Comparison of ENCODE assay signal across 8 mouse cellular contexts in the genomic region with DNA sequence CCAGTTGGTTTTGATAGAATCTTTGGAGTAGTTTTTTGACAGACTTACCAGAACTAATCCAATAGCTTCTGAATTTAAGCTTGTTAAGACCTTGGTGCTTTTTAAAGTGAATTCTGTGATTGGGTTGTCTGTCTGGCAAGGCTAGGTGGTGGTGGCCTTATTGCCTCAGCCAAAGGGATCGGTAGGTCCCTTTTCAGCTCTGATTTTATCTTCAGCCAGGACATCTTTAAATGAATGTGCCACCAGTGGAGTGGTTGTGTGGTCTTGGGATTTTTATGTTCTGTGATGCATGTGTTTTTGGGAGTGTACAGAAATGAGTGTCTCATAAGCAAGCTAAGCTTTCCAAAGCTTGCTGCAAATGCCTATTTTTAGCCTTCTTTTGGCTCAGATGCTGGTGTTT. TPM values are rescaled to one million over a fixed set of nuclear protein-coding genes. Genes with fewer than 3 reads are reported as not detected.
A peak's percentile ranks its signal among the peaks of the same experiment; 100 is the strongest.
DNase-seq lines count a peak whose midpoint lies in the region; ATAC-seq lines count a peak whose summit lies in the region.
"Had no signal": no experiment of that assay in that cellular context is flagged by ENCODE, and none has a peak within 500 bp of the region (broad histone marks: within the 10 kb centered on the region; RNA-seq: fewer than 3 reads in every experiment).

No protein-coding gene starts in this region.

- H3K4me1 ChIP-seq in neural tube, embryonic 11.5 days (ENCODE audit: control insufficient read depth, insufficient read depth, low read length): peaks cover 13% of the 10 kb centered on the region; the same call in 1 of the 2 replicates
- peaks cover 37% of the 10 kb centered on the region for H3K4me1 ChIP-seq in forebrain, embryonic 13.5 days
- peaks cover 73% of the 10 kb centered on the region for H3K4me1 ChIP-seq in liver, embryonic 12.5 days

- no peak for ATAC-seq in neural tube, embryonic 11.5 days (ENCODE audit: insufficient read depth, low FRiP score, low TSS enrichment)
- ATAC-seq in forebrain, embryonic 13.5 days: no peak
- no peak for ATAC-seq in liver, embryonic 12.5 days
- no peak for ATAC-seq in monocyte, adult 5-6 weeks (replicated peaks; ENCODE audit: insufficient number of reproducible peaks, low FRiP score, low TSS enrichment, poor library complexity, severe bottlenecking)

- H3K36me3 ChIP-seq in neural tube, embryonic 11.5 days (ENCODE audit: control insufficient read depth, insufficient read depth, low read length): no peaks in the 10 kb centered on the region
- no peaks in the 10 kb centered on the region for H3K36me3 ChIP-seq in forebrain, embryonic 13.5 days (ENCODE audit: poor library complexity, severe bottlenecking)
- no peaks in the 10 kb centered on the region for H3K36me3 ChIP-seq in liver, embryonic 12.5 days

- H3K4me3 ChIP-seq in neural tube, embryonic 11.5 days (ENCODE audit: low read depth, low read length): peak overlapping the region; percentile 95
- H3K4me3 ChIP-seq in forebrain, embryonic 13.5 days: peak overlapping the region; percentile 97
- H3K4me3 ChIP-seq in liver, embryonic 12.5 days: peak overlapping the region; percentile 99

- no peaks in the 10 kb centered on the region for H3K9me3 ChIP-seq in neural tube, embryonic 11.5 days (ENCODE audit: control insufficient read depth, low read length)
- no peaks in the 10 kb centered on the region for H3K9me3 ChIP-seq in forebrain, embryonic 13.5 days (replicated peaks)
- H3K9me3 ChIP-seq in liver, embryonic 12.5 days (replicated peaks): no peaks in the 10 kb centered on the region

- no peak overlapping the region for H3K27ac ChIP-seq in neural tube, embryonic 11.5 days (ENCODE audit: low read depth, low read length)
- no peak overlapping the region for H3K27ac ChIP-seq in forebrain, embryonic 13.5 days
- peak overlapping the region; percentile 97 for H3K27ac ChIP-seq in liver, embryonic 12.5 days

- DNase-seq in neural tube, embryonic 11.5 days (ENCODE audit: low spot score): no peak
- DNase-seq in neural tube, embryonic 10.5 days (ENCODE audit: extremely low spot score, low spot score): no peak
- no peak for DNase-seq in ovary, postnatal 10 days (ENCODE audit: low spot score)
- DNase-seq in thymus, postnatal 36 days: no peak
- DNase-seq: cerebellum, adult 8-10 months had no signal

- H3K27me3 ChIP-seq in neural tube, embryonic 11.5 days (ENCODE audit: control insufficient read depth, insufficient read depth, low read length): no peaks in the 10 kb centered on the region
- H3K27me3 ChIP-seq in forebrain, embryonic 13.5 days: no peaks in the 10 kb centered on the region
- no peaks in the 10 kb centered on the region for H3K27me3 ChIP-seq in liver, embryonic 12.5 days (replicated peaks)

- 52% methylated on average over 1 of the region's 1 CpGs for WGBS in neural tube, embryonic 11.5 days
- WGBS in forebrain, embryonic 13.5 days: 54% methylated on average over 1 of the region's 1 CpGs
- WGBS in liver, embryonic 12.5 days (ENCODE audit: insufficient replicate concordance): 7% methylated on average over 1 of the region's 1 CpGs

- no peak overlapping the region; the same call in 1 of the 2 replicates for H3K9ac ChIP-seq in neural tube, embryonic 11.5 days (ENCODE audit: low read length)
- H3K9ac ChIP-seq in forebrain, embryonic 13.5 days: 0 out of 2 replicates have a peak overlapping the region, but pooled peaks have one; percentile 38
- H3K9ac ChIP-seq in liver, embryonic 12.5 days: peak overlapping the region; percentile 100

- H3K4me2 ChIP-seq in neural tube, embryonic 11.5 days (ENCODE audit: low read depth): peak overlapping the region; percentile 81
- peak overlapping the region; percentile 88 for H3K4me2 ChIP-seq in forebrain, embryonic 13.5 days
- H3K4me2 ChIP-seq in liver, embryonic 12.5 days: peak overlapping the region; percentile 84

RNA-seq across cellular contexts. Expression of gene Larp1, which starts 2.1 kb away (rescaled TPM):
- 19.8 and 22.7 TPM in 2 replicates for polyA plus RNA-seq in neural tube, embryonic 11.5 days (2014; fragmentation: Nextera tagmentation; extraction: Ambion mirVana)
- 14.1 and 16.3 TPM in 2 replicates for polyA plus RNA-seq in forebrain, embryonic 13.5 days (2015; fragmentation: Nextera tagmentation; extraction: Ambion mirVana)
- 41.6 and 42.4 TPM in 2 replicates for polyA plus RNA-seq in liver, embryonic 12.5 days (2016; fragmentation: Nextera tagmentation; extraction: Ambion mirVana)
- 26.3 to 50.9 TPM (median 33.5 TPM) in 3 replicates for total RNA-seq in monocyte, adult 5-6 weeks (2017)
